Mouse (Mus musculus): ENCODE data around the gene Dll4.

GRCm38 (mm10) chr2:119379455-119379854 lies 53.9 kb downstream of the Dll4 start:
- TF ChIP-seq MAFK (IDR thresholded peaks at IDR 0.05; ENCODE audit: insufficient read depth, low read depth, low read length) (no peak), ZC3H11A (IDR thresholded peaks at IDR 0.05; ENCODE audit: borderline replicate concordance, low read depth, low read length) (no peak), ZNF384 (IDR thresholded peaks at IDR 0.05; ENCODE audit: low read depth, low read length) (no peak), HCFC1 (IDR thresholded peaks at IDR 0.05; ENCODE audit: borderline replicate concordance, insufficient read depth, low read length) (no peak), CHD2 (IDR thresholded peaks at IDR 0.05; ENCODE audit: low read depth, low read length) (no peak)
